Mouse (Mus musculus) embryonic facial prominence, embryonic 10.5 days (tissue): ENCODE results near the gene Rad9a. TPM values are rescaled to one million over a fixed set of nuclear protein-coding genes. Genes with fewer than 3 reads are reported as not detected.
A peak's percentile ranks its signal among the peaks of the same experiment; 100 is the strongest.
"Not testable (repeated sequence)": the region's sequence is repeated elsewhere in the genome, so short reads cannot be mapped to it uniquely, and the experiment has no call there.

Source experiments
- DNase-seq: peaks from one replicate; pipeline ENCODE4 v3.0.0-alpha.2; 2017; ENCODE audit warnings: low spot score
- H3K27ac ChIP-seq: fragments of 300-500 bp; sonication (generic); replicated peaks from 2 replicates; pipeline ENCODE4 v1.5.1; 2016; ENCODE audit warnings: mild to moderate bottlenecking
- H3K27me3 ChIP-seq: fragments of 300-500 bp; sonication (generic); replicated peaks from 2 replicates; pipeline ENCODE4 v1.6.1; 2016; ENCODE audit warnings: low read depth, mild to moderate bottlenecking; ENCODE audit not compliant: poor library complexity, severe bottlenecking
- H3K36me3 ChIP-seq: fragments of 300-500 bp; sonication (generic); replicated peaks from 2 replicates; pipeline ENCODE4 v1.6.1; 2016; ENCODE audit warnings: mild to moderate bottlenecking, moderate library complexity
- H3K4me1 ChIP-seq: fragments of 300-500 bp; sonication (generic); 2 replicates; pipeline ENCODE4 v1.6.1; 2016
- H3K4me3 ChIP-seq: fragments of 300-500 bp; sonication (generic); 2 replicates; pipeline ENCODE4 v1.5.1; 2016; ENCODE audit warnings: mild to moderate bottlenecking, moderate library complexity
- H3K9me3 ChIP-seq: fragments of 300-500 bp; sonication (generic); 2 replicates; pipeline ENCODE4 v1.6.1; 2016; ENCODE audit warnings: mild to moderate bottlenecking
- WGBS: fragments of 180-500 bp; shearing (Covaris S2); methylation state at CpG from one replicate; pipeline ENCODE4 v1.1.7; 2016; 5-methylcytosine and 5-hydroxymethylcytosine counted together
- polyA plus RNA-seq: library from polyadenylated mRNA; unstranded; fragments of >200 nt; fragmentation: Nextera tagmentation; extraction: Ambion mirVana; gene quantifications from 2 replicates; pipeline ENCODE4 v1.2.1, GENCODE M21; 2016

Rad9a gene
- 58.1 and 58.2 TPM in 2 replicates for polyA plus RNA-seq

DNA sequence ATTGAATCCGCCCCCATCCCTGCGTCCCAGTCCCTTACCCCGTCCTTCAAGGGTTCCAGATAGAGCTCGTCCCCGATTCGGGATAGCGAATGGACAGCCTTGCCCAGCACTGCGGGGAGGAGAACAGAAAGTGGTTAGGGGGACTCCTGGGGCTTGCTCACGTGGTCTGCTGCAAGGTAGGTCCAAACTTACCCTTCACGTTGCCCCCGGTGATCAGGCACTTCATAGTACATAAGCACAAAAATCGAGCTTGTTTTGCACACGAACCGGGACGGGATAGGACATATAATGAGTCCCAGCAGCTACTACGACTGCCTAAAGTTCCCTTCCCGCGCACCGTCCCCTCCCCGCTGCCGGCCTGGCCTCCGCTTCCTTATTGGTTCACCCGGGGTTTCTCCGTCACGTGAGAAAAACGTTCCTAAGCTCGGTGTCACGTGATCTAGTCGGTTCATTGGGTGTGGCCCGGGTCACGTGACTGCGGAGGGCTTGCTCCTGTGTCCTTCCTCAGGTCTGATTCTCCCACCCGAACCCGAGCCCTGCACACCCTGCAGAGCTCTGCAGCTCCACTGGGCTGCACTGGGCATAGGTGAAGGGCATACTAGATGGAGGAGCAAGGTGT lies at the start of gene Rad9a:
Gene Rad9a (minus strand): TSS at position 372 of the 619 bp plus-strand sequence.
- WGBS = under 1% methylated on average over 34 of the region's 34 CpGs
- Histone ChIP-seq H3K9me3 (no peaks in the 10 kb centered on the region), H3K4me1 (peaks cover 45% of the 10 kb centered on the region), H3K27me3 (peaks cover 32% of the 10 kb centered on the region), H3K36me3 (peaks cover 41% of the 10 kb centered on the region), H3K27ac (peak within 1 kb of the TSS; percentile 88), H3K4me3 (peak within 1 kb of the TSS; percentile 75)
- DNase-seq = peak; percentile 97

GRCm38 (mm10) chr19:4248683-4249082 lies 47.2 kb upstream of the Rad9a start:
- H3K36me3 ChIP-seq, H3K4me3 ChIP-seq, H3K27ac ChIP-seq, H3K4me1 ChIP-seq, DNase-seq, H3K27me3 ChIP-seq, H3K9me3 ChIP-seq: not testable (repeated sequence)
- 67% methylated on average over 1 of the region's 1 CpGs for WGBS

- Histone ChIP-seq H3K4me1 (no peaks in the 10 kb centered on the region), H3K27ac (no peak overlapping the region), H3K27me3 (no peaks in the 10 kb centered on the region), H3K9me3 (no peaks in the 10 kb centered on the region), H3K4me3 (no peak overlapping the region), H3K36me3 (no peaks in the 10 kb centered on the region)
- 48% methylated on average over 1 of the region's 1 CpGs for WGBS
- DNase-seq = no peak
These were observed 45.5 kb upstream of the Rad9a start for GRCm38 (mm10) chr19:4247010-4247409.

DNA sequence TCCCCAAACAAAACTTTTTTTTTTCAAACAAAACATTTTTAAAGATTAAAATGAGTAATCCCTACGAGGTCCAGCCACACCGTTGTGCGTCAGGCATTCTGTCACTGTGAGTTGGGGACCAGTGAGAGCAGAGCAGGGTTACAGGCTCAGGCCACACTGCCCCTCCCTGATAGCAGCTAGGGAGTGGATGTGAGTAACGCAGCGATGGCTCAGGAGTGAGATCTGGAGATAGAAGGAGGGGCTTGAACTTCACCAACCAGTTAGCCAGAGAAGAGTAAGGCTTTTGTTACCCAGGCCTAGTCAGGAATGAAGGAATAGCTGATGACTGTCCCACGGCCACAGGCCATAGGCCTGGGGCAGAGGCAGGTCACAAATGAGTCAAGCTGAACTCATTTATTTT lies 43.3 kb upstream of the Rad9a start:
- H3K36me3 ChIP-seq = no peaks in the 10 kb centered on the region
- 83% methylated on average over 6 of the region's 6 CpGs for WGBS
- no peaks in the 10 kb centered on the region for H3K9me3 ChIP-seq
- H3K4me1 ChIP-seq = peaks cover 7% of the 10 kb centered on the region
- DNase-seq = no peak
- no peak overlapping the region for H3K4me3 ChIP-seq
- H3K27ac ChIP-seq = no peak overlapping the region
- no peaks in the 10 kb centered on the region for H3K27me3 ChIP-seq

DNA sequence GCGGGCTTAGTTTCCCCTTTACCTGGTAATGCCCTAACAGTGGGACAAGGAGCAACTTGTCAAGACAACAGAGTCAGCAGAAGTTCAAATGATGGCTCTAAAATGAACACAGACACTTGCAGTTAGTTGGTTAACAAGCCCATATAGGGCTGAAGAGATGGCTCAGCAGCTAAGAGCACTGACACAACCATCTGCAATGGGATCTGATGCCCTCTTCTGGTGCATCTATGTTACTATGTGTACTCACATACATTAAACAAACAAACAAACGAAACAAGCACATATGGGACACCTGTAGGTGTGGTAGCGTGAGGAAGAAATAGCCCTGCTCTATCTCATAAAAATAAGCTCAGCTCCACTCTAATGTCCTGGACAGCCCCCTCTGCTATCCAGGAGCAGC lies 41.0 kb upstream of the Rad9a start:
- no peak for DNase-seq
- no peak overlapping the region for H3K4me3 ChIP-seq
- H3K27me3 ChIP-seq = no peaks in the 10 kb centered on the region
- no peaks in the 10 kb centered on the region for H3K36me3 ChIP-seq
- peaks cover 12% of the 10 kb centered on the region for H3K4me1 ChIP-seq
- no peak overlapping the region for H3K27ac ChIP-seq
- WGBS = 66% methylated on average over 3 of the region's 3 CpGs
- no peaks in the 10 kb centered on the region for H3K9me3 ChIP-seq

GRCm38 (mm10) chr19:4240247-4240668 lies 38.8 kb upstream of the Rad9a start:
- H3K36me3 ChIP-seq = no peaks in the 10 kb centered on the region
- H3K9me3 ChIP-seq = no peaks in the 10 kb centered on the region
- H3K4me3 ChIP-seq = no peak overlapping the region
- H3K27ac ChIP-seq = no peak overlapping the region
- H3K27me3 ChIP-seq = no peaks in the 10 kb centered on the region
- 57% methylated on average over 8 of the region's 8 CpGs for WGBS
- DNase-seq = no peak
- H3K4me1 ChIP-seq = peaks cover 26% of the 10 kb centered on the region

- 81% methylated on average over 4 of the region's 4 CpGs for WGBS
- no peak for DNase-seq
These were observed 33.1 kb upstream of the Rad9a start for GRCm38 (mm10) chr19:4234548-4234947.

DNA sequence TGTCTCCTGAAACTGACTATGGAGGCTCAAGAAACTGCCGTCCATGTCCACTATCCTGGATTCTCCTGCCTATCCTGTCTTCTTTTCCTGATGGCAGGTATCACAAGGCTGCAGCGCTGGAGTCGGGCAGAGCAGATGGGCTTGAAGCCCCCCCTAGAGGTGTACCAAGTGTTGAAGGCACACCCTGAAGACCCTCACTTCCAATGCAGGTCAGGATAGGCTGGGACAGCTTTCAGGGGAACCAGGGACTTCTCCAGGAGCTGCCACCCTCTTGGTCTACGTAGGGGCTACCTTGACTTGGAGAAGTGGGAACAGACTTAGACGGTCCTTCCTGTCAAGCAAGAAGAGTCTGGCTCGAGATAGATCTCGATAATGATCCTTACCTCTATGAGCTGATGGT lies 31.2 kb upstream of the Rad9a start:
- Histone ChIP-seq H3K27ac (0 out of 2 replicates have a peak overlapping the region, but pooled peaks have one; percentile 78), H3K9me3 (no peaks in the 10 kb centered on the region), H3K27me3 (peaks cover 25% of the 10 kb centered on the region), H3K4me1 (peaks cover 50% of the 10 kb centered on the region), H3K4me3 (peak overlapping the region; percentile 66), H3K36me3 (no peaks in the 10 kb centered on the region)
- 81% methylated on average over 7 of the region's 7 CpGs for WGBS
- no peak for DNase-seq

More at GRCm38 (mm10) chr19:4234548-4234947, 33.1 kb upstream of the Rad9a start:
- Histone ChIP-seq H3K27me3 (peaks cover 10% of the 10 kb centered on the region), H3K9me3 (no peaks in the 10 kb centered on the region), H3K4me3 (no peak overlapping the region), H3K4me1 (peaks cover 43% of the 10 kb centered on the region), H3K36me3 (no peaks in the 10 kb centered on the region), H3K27ac (no peak overlapping the region)

DNA sequence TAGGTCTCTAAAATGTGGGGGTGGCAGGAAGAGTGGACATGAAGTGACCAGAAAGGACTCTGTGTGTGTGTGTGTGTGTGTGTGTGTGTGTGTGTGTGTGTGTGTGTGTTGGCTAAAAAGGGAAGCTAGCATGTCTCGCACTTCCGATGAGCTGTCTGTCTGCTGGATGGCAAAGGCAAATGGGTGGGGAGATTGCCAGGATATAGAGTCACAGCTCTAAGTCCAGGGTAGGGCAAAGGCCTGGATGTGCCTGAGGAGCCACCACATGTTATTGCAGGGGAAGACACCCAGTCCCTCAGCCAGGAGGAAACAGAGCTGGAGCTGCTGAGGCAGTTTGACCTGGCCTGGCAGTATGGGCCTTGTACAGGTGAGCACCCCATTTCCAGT lies 30.7 kb upstream of the Rad9a start:
- peak overlapping the region; percentile 78 for H3K27ac ChIP-seq
- H3K4me1 ChIP-seq = peaks cover 52% of the 10 kb centered on the region
- no peaks in the 10 kb centered on the region for H3K9me3 ChIP-seq
- H3K27me3 ChIP-seq = peaks cover 29% of the 10 kb centered on the region
- H3K36me3 ChIP-seq = no peaks in the 10 kb centered on the region
- WGBS = 80% methylated on average over 2 of the region's 2 CpGs
- H3K4me3 ChIP-seq = peak overlapping the region; percentile 66
- no peak for DNase-seq

GRCm38 (mm10) chr19:4231253-4232185 lies 30.1 kb upstream of the Rad9a start, which contains the start of gene Pold4:
Gene Pold4 (plus strand): TSS chr19:4231899.
- Histone ChIP-seq H3K4me1 (peaks cover 47% of the 10 kb centered on the region), H3K27me3 (peaks cover 35% of the 10 kb centered on the region), H3K27ac (peak within 1 kb of the TSS; percentile 78), H3K4me3 (peak within 1 kb of the TSS; percentile 66), H3K9me3 (no peaks in the 10 kb centered on the region), H3K36me3 (no peaks in the 10 kb centered on the region)
- 12% methylated on average over 26 of the region's 26 CpGs for WGBS
- DNase-seq = peak; percentile 93

DNA sequence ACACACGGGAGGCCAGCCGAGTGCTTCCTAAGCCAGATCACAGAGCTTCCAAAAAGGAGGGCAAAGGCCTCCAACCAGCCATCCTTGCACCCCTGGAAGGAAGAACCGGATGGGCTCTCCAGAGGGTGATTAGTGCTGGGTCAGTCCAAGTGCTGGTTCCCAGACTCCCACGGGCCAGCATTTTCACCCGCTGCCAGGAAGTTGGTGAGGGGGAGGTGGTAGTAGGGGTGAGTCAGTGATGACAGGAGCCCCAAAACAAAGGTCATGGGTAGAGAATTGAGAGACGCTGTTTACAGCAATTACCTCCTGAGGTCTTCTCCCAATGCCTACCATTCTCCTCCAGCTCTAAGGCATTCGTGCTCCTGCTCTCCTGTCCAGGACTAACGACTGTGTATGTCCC lies 29.0 kb upstream of the Rad9a start:
- Histone ChIP-seq H3K9me3 (no peaks in the 10 kb centered on the region), H3K4me1 (peaks cover 38% of the 10 kb centered on the region), H3K36me3 (no peaks in the 10 kb centered on the region), H3K27ac (no peak overlapping the region), H3K4me3 (no peak overlapping the region), H3K27me3 (peaks cover 35% of the 10 kb centered on the region)
- WGBS = 79% methylated on average over 8 of the region's 8 CpGs
- DNase-seq = no peak

DNA sequence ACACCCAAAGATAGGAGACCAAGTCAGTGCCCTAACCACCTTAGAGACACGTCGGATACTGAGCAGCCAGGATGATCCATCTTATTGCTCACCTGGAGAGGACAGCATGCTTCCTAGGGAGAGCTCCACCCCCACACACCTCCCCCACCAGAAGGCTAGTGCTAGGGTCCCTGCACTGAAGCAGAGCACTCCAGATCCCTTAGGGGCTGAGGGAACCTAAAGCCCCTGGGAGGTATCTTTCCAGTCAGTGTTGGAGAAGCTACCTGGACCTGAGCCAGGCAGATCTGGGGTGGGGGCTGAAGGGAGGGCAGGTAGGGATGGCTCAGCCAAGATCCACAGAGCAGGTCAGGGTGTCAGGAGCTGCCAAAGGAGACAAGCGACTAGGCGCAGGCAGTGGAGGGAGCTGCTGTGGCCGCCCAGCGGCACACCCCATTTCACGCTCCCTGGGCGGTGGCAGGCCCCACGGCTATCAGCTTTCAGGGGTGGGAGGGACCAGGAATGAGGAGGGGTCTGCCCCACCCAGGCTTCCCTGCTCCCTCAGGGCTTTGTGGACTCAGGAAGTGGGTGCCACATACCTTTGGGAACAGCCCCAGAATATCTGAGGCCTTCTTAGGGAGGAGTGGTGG lies 28.1 kb upstream of the Rad9a start:
- Histone ChIP-seq H3K27me3 (peaks cover 35% of the 10 kb centered on the region), H3K9me3 (no peaks in the 10 kb centered on the region), H3K27ac (peak overlapping the region; percentile 7; the same call in 1 of the 2 replicates), H3K36me3 (no peaks in the 10 kb centered on the region), H3K4me3 (no peak overlapping the region), H3K4me1 (peaks cover 38% of the 10 kb centered on the region)
- whole genome bisulfite sequencing = 38% methylated on average over 9 of the region's 9 CpGs
- no peak for DNase-seq
